Mouse (Mus musculus): ENCODE results near the gene Pml. TPM values are rescaled to one million over a fixed set of nuclear protein-coding genes. Genes with fewer than 3 reads are reported as not detected.

Gene Pml
- total RNA-seq, 1 experiment from 2014 or later: 21.4 TPM

- no peak for DNase-seq
Measured at GRCm38 (mm10) chr9:58234502-58235015, 15.0 kb downstream of the Pml start.

- DNase-seq: peak; percentile 7
Measured at GRCm38 (mm10) chr9:58232374-58232773, 17.2 kb downstream of the Pml start.

- peak; percentile 19 for DNase-seq
Measured at GRCm38 (mm10) chr9:58231746-58232145, 17.8 kb downstream of the Pml start.

- no peak for DNase-seq
Measured at GRCm38 (mm10) chr9:58228777-58229466, 20.7 kb downstream of the Pml start.

GRCm38 (mm10) chr9:58225915-58226913 is 23.4 kb downstream of the Pml start:
- peak; percentile 83 for DNase-seq

GRCm38 (mm10) chr9:58224356-58224755 is 25.2 kb downstream of the Pml start:
- DNase-seq: no peak

- peak; percentile 69 for DNase-seq
Measured at GRCm38 (mm10) chr9:58220218-58220903, 29.2 kb downstream of the Pml start.

- DNase-seq: peak; percentile 48
Measured at GRCm38 (mm10) chr9:58218539-58218938, 31.0 kb downstream of the Pml start.

GRCm38 (mm10) chr9:58216402-58216801 is 33.2 kb downstream of the Pml start:
- peak; percentile 52 for DNase-seq

- peak; percentile 34 for DNase-seq
Measured at GRCm38 (mm10) chr9:58214519-58215180, 34.9 kb downstream of the Pml start.

GRCm38 (mm10) chr9:58213865-58214264 is 35.7 kb downstream of the Pml start:
- peak; percentile 48 for DNase-seq

GRCm38 (mm10) chr9:58213377-58213776 is 36.2 kb downstream of the Pml start:
- DNase-seq: no peak

- DNase-seq: no peak
Measured at GRCm38 (mm10) chr9:58210304-58210627, 39.3 kb downstream of the Pml start.

- no peak for DNase-seq
Measured at GRCm38 (mm10) chr9:58209462-58210303, 39.9 kb downstream of the Pml start.

GRCm38 (mm10) chr9:58206013-58206412 is 43.6 kb downstream of the Pml start:
- no peak for DNase-seq

GRCm38 (mm10) chr9:58204448-58205000 is 45.1 kb downstream of the Pml start:
- DNase-seq: peak; percentile 97

GRCm38 (mm10) chr9:58203516-58204447 is 45.8 kb downstream of the Pml start, which contains the start of the genes Islr and Islr2:
Islr (minus strand) TSS chr9:58204306.
Islr2 (minus strand) TSS chr9:58204319.
- peak; percentile 81 for DNase-seq

GRCm38 (mm10) chr9:58202676-58203453 is 46.7 kb downstream of the Pml start:
- DNase-seq: no peak

All from adrenal gland, postnatal 14 days (tissue).